Mouse (Mus musculus) MEL (cell line): ENCODE results near the gene Fam213a. TPM values are rescaled to one million over a fixed set of nuclear protein-coding genes. Genes with fewer than 3 reads are reported as not detected.

Experiments used
- DNase-seq: peaks from one replicate; pipeline ENCODE4 v3.0.0; 2011; ENCODE audit warnings: low read depth, low spot score
- H3K27ac ChIP-seq: 2 replicates; pipeline ENCODE4 v1.5.1; 2012; ENCODE audit warnings: low read depth, mild to moderate bottlenecking, control low read depth, low read length, moderate library complexity; ENCODE audit not compliant: control insufficient read depth
- H3K27me3 ChIP-seq, 2 experiments: fragments of 150-350 bp in 1 of 2; sonication (generic) in 1 of 2; 2 replicates each; pipeline ENCODE4 v1.6.1; 2012; ENCODE audit warnings: low read length in 2 of 2, mild to moderate bottlenecking in 2 of 2, improper control_type of control experiment in 1 of 2, moderate library complexity in 1 of 2; ENCODE audit not compliant: insufficient read depth in 2 of 2, control insufficient read depth in 1 of 2
- H3K36me3 ChIP-seq, 2 experiments: 2 replicates each; pipeline ENCODE4 v1.6.1; 2012 to 2014; ENCODE audit warnings: low read length in 2 of 2, improper control_type of control experiment in 1 of 2, inconsistent platforms in 1 of 2, mild to moderate bottlenecking in 1 of 2; ENCODE audit not compliant: insufficient read depth in 2 of 2, control insufficient read depth in 1 of 2
- H3K4me1 ChIP-seq, 2 experiments: fragments of 150-350 bp in 1 of 2; sonication (generic) in 1 of 2; 2 replicates each; pipeline ENCODE4 v1.6.1; 2012; ENCODE audit warnings: low read length in 2 of 2, improper control_type of control experiment in 1 of 2, mild to moderate bottlenecking in 1 of 2; ENCODE audit not compliant: insufficient read depth in 2 of 2, control insufficient read depth in 1 of 2
- H3K4me3 ChIP-seq, 2 experiments: fragments of 150-350 bp in 1 of 2; sonication (generic) in 1 of 2; 2 replicates each; pipeline ENCODE4 v1.5.1; 2012; ENCODE audit warnings: low read depth in 2 of 2, low read length in 2 of 2, mild to moderate bottlenecking in 2 of 2, moderate library complexity in 2 of 2, control low read depth in 1 of 2, improper control_type of control experiment in 1 of 2; ENCODE audit not compliant: control insufficient read depth in 1 of 2, insufficient read depth in 1 of 2
- H3K79me2 ChIP-seq: 2 replicates; pipeline ENCODE4 v1.6.1; 2012; ENCODE audit warnings: mild to moderate bottlenecking, low read length, moderate library complexity; ENCODE audit not compliant: control insufficient read depth, poor library complexity, insufficient read depth
- H3K9ac ChIP-seq: 2 replicates; pipeline ENCODE4 v1.6.1; 2012; ENCODE audit warnings: low read depth, mild to moderate bottlenecking, control low read depth, low read length, moderate library complexity; ENCODE audit not compliant: control insufficient read depth, poor library complexity, severe bottlenecking
- H3K9me3 ChIP-seq: fragments of 150-350 bp; sonication (generic); replicated peaks from 2 replicates; pipeline ENCODE4 v1.6.1; 2012; ENCODE audit warnings: mild to moderate bottlenecking, low read length, improper control_type of control experiment, moderate library complexity; ENCODE audit not compliant: insufficient read depth
- BHLHE40 ChIP-seq: IDR thresholded peaks from 2 replicates; pipeline ENCODE4 v1.6.1; 2012; ENCODE audit warnings: low read depth, mild to moderate bottlenecking, inconsistent platforms, low read length, improper control_type of control experiment, borderline replicate concordance
- CHD2 ChIP-seq: IDR thresholded peaks from 2 replicates; pipeline ENCODE4 v1.6.1; 2011; ENCODE audit warnings: low read length, improper control_type of control experiment
- E2F4 ChIP-seq: IDR thresholded peaks from 2 replicates; pipeline ENCODE4 v1.6.1; 2011; ENCODE audit warnings: low read depth, low read length, improper control_type of control experiment, borderline replicate concordance
- ETS1 ChIP-seq: IDR thresholded peaks from 2 replicates; pipeline ENCODE4 v1.6.1; 2012; ENCODE audit warnings: low read depth, mild to moderate bottlenecking, inconsistent platforms, low read length, improper control_type of control experiment, moderate library complexity
- GABPA ChIP-seq: IDR thresholded peaks from 2 replicates; pipeline ENCODE4 v1.6.1; 2012; ENCODE audit warnings: low read depth, mild to moderate bottlenecking, inconsistent platforms, low read length, improper control_type of control experiment, moderate library complexity
- JUND ChIP-seq: IDR thresholded peaks from 2 replicates; pipeline ENCODE4 v1.6.1; 2011; ENCODE audit warnings: low read depth, mild to moderate bottlenecking, improper control_type of control experiment, low read length
- KAT2A ChIP-seq: conservative IDR thresholded peaks from 2 replicates; pipeline ENCODE4 v1.6.1; 2012; ENCODE audit warnings: low read depth, low read length, improper control_type of control experiment, inconsistent platforms
- MAFK ChIP-seq: IDR thresholded peaks from 2 replicates; pipeline ENCODE4 v1.6.1; 2011; ENCODE audit warnings: low read depth, mild to moderate bottlenecking, low read length, improper control_type of control experiment, borderline replicate concordance
- MAX ChIP-seq: IDR thresholded peaks from 2 replicates; pipeline ENCODE4 v1.6.1; 2011; ENCODE audit warnings: low read length, improper control_type of control experiment
- MAZ ChIP-seq: IDR thresholded peaks from 2 replicates; pipeline ENCODE4 v1.6.1; 2012; ENCODE audit warnings: low read depth, mild to moderate bottlenecking, inconsistent platforms, low read length, improper control_type of control experiment
- MEF2A ChIP-seq: IDR thresholded peaks from 2 replicates; pipeline ENCODE4 v1.6.1; 2014; ENCODE audit warnings: low read depth, mild to moderate bottlenecking, inconsistent platforms, low read length, improper control_type of control experiment; ENCODE audit not compliant: poor library complexity, insufficient replicate concordance, severe bottlenecking; ENCODE audit errors: extremely low read depth
- MXI1 ChIP-seq: IDR thresholded peaks from 2 replicates; pipeline ENCODE4 v1.6.1; 2011; ENCODE audit warnings: mild to moderate bottlenecking, low read depth, low read length, improper control_type of control experiment
- MYB ChIP-seq: IDR thresholded peaks from 2 replicates; pipeline ENCODE4 v1.6.1; 2011; ENCODE audit warnings: mild to moderate bottlenecking, low read depth, low read length, improper control_type of control experiment
- MYC ChIP-seq: IDR thresholded peaks from 2 replicates; pipeline ENCODE4 v1.6.1; 2011; ENCODE audit warnings: low read depth, mild to moderate bottlenecking, low read length, improper control_type of control experiment, moderate library complexity
- NELFE ChIP-seq: IDR thresholded peaks from 2 replicates; pipeline ENCODE4 v1.6.1; 2011; ENCODE audit warnings: low read depth, low read length, improper control_type of control experiment
- NRF1 ChIP-seq: IDR thresholded peaks from 2 replicates; pipeline ENCODE4 v1.6.1; 2014; ENCODE audit warnings: low read depth, mild to moderate bottlenecking, inconsistent platforms, low read length, improper control_type of control experiment, moderate library complexity; ENCODE audit not compliant: poor library complexity, insufficient read depth, severe bottlenecking
- RCOR1 ChIP-seq: IDR thresholded peaks from 2 replicates; pipeline ENCODE4 v1.6.1; 2012; ENCODE audit warnings: low read depth, mild to moderate bottlenecking, inconsistent platforms, low read length, improper control_type of control experiment
- SIN3A ChIP-seq: IDR thresholded peaks from 2 replicates; pipeline ENCODE4 v1.6.1; 2012; ENCODE audit warnings: low read length, improper control_type of control experiment, inconsistent platforms
- SMC3 ChIP-seq: IDR thresholded peaks from 2 replicates; pipeline ENCODE4 v1.6.1; 2011; ENCODE audit warnings: low read depth, low read length, improper control_type of control experiment
- USF1 ChIP-seq: IDR thresholded peaks from 2 replicates; pipeline ENCODE4 v1.6.1; 2014; ENCODE audit warnings: low read depth, mild to moderate bottlenecking, inconsistent platforms, low read length, improper control_type of control experiment, moderate library complexity
- ZC3H11A ChIP-seq: IDR thresholded peaks from 2 replicates; pipeline ENCODE4 v1.6.1; 2012; ENCODE audit warnings: low read depth, mild to moderate bottlenecking, inconsistent platforms, low read length, improper control_type of control experiment
- ZMIZ1 ChIP-seq: IDR thresholded peaks from 2 replicates; pipeline ENCODE4 v1.6.1; 2012; ENCODE audit warnings: low read depth, mild to moderate bottlenecking, inconsistent platforms, low read length, improper control_type of control experiment, moderate library complexity
- polyA plus RNA-seq, 2 experiments: library from polyadenylated mRNA; stranded (reverse) in 1 of 2; unstranded in 1 of 2; fragments of >175 nt in 1 of 2; fragments of >200 nt in 1 of 2; gene quantifications; 2 replicates each; pipeline versions ENCODE4 v1.2.1 to v1.2.4; 2012; ENCODE audit warnings: low replicate concordance in 2 of 2, low read depth in 1 of 2; ENCODE audit not compliant: insufficient read length in 2 of 2, insufficient read depth in 1 of 2, missing spikeins in 1 of 2
- total RNA-seq: library from RNA; depleted of rRNA; stranded (reverse); fragments of 300-350 nt; gene quantifications from 2 replicates; pipeline ENCODE4 v1.2.3, GENCODE M21; 2012

Gene Fam213a
- total and polyA plus RNA-seq, 3 experiments = 19.2 to 28.5 TPM; not detected in 1

- TF ChIP-seq MAZ (peak; percentile 54; the same call in 1 of the 2 replicates), MEF2A (peak; percentile 50; the same call in 1 of the 2 replicates), SMC3 (no peak), USF1 (peak; percentile 69), E2F4 (no peak), NRF1 (0 out of 2 replicates have a peak, but pooled peaks have one; percentile 9), ZMIZ1 (no peak), GABPA (no peak), ZC3H11A (no peak), BHLHE40 (peak; percentile 60; the same call in 1 of the 2 replicates), SIN3A (peak; percentile 37; the same call in 1 of the 2 replicates), MXI1 (no peak), MYC (no peak)
These were observed 12.2 kb upstream of the Fam213a start (continued) for GRCm38 (mm10) chr14:41025594-41026284.

- peak overlapping the region in 1 of 2 experiments; percentile 13; a peak in 1 of 4 replicates for H3K4me3 ChIP-seq
- H3K36me3 ChIP-seq = peaks cover 0 to 16% of the 10 kb centered on the region in 2 experiments; a peak in 2 of 4 replicates
- H3K79me2 ChIP-seq = no peaks in the 10 kb centered on the region
- H3K9ac ChIP-seq = no peak overlapping the region
- no peaks in the 10 kb centered on the region for H3K27me3 ChIP-seq
- no peak for DNase-seq
- H3K9me3 ChIP-seq = no peaks in the 10 kb centered on the region
- H3K4me1 ChIP-seq = peaks cover 8 to 18% of the 10 kb centered on the region in 2 experiments
- TF ChIP-seq ETS1 (no peak), KAT2A (no peak), E2F4 (no peak)
- H3K27ac ChIP-seq = peak overlapping the region; percentile 32; the same call in 1 of the 2 replicates
These were observed 11.5 kb upstream of the Fam213a start for GRCm38 (mm10) chr14:41025087-41025486.

- no peaks in the 10 kb centered on the region for H3K27me3 ChIP-seq
- no peak overlapping the region for H3K9ac ChIP-seq
- H3K9me3 ChIP-seq = no peaks in the 10 kb centered on the region
- no peaks in the 10 kb centered on the region for H3K79me2 ChIP-seq
- H3K4me3 ChIP-seq = no peak overlapping the region
- no peak for DNase-seq
- no peak for TF ChIP-seq MAX
- no peak for TF ChIP-seq GABPA
- no peak for TF ChIP-seq MYB
- TF ChIP-seq RCOR1 = no peak
- no peak for TF ChIP-seq SIN3A
- TF ChIP-seq JUND = no peak
- no peak for TF ChIP-seq KAT2A
- TF ChIP-seq MAFK = no peak
- TF ChIP-seq CHD2 = no peak
- TF ChIP-seq MXI1 = no peak
- no peak for TF ChIP-seq NELFE
- TF ChIP-seq E2F4 = no peak
- H3K36me3 ChIP-seq = peaks cover 0 to 23% of the 10 kb centered on the region in 2 experiments; a peak in 2 of 4 replicates
- H3K4me1 ChIP-seq = peaks cover 8 to 25% of the 10 kb centered on the region in 2 experiments
- no peak overlapping the region for H3K27ac ChIP-seq
These were observed 7.7 kb upstream of the Fam213a start for GRCm38 (mm10) chr14:41021246-41021645.
